Mouse (Mus musculus): ENCODE measurements around the gene Zfp112. TPM values are rescaled to one million over a fixed set of nuclear protein-coding genes. Genes with fewer than 3 reads are reported as not detected.
"Not testable (repeated sequence)": the region's sequence is repeated elsewhere in the genome, so short reads cannot be mapped to it uniquely, and the experiment has no call there.

Gene Zfp112
- 0.39 and 0.78 TPM in 2 replicates for total RNA-seq (2017)

DNA sequence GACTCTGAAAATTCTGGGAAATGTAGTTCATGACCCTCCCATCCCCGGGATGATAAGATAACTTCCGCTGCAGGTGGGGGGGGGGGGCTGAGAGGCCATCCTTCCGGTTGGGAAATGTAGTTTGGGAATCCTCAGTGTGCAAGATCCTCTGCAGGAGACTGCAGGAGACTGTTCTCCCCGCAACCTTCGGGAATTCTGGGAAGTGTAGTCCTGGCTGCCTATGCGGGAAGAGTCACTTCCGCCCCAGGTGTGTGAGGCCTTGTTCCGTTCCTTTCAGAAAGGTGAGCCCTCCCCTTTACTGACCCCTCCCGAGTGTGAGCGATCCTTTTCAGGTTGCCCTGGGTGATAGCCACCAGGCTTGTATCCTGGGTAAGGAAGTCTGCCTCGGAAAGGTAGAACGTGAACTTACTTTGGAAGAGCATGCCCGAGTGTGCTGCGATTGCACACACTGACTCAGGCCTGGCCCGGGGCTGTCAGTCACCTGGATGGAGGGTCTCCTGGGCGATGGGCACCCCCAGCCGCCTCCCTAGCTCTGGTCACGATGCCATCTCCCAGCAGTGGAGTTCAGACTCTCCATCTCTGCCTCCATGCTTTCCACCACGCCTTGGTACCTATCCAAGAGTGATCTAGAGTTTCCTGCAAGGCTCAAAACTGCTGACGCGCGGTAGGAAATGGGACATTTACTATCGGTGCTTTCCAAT, at the start of gene Zfp112:
Gene Zfp112 (plus strand): TSS at position 159 of the 701 bp plus-strand sequence.
- ATAC-seq (replicated peaks; ENCODE audit: low read depth, poor library complexity, severe bottlenecking) = peak; percentile 56

GRCm38 (mm10) chr7:24074424-24074823, 37.7 kb upstream of the Zfp112 start:
- not testable (repeated sequence) for ATAC-seq (replicated peaks; ENCODE audit: low read depth, poor library complexity, severe bottlenecking)

DNA sequence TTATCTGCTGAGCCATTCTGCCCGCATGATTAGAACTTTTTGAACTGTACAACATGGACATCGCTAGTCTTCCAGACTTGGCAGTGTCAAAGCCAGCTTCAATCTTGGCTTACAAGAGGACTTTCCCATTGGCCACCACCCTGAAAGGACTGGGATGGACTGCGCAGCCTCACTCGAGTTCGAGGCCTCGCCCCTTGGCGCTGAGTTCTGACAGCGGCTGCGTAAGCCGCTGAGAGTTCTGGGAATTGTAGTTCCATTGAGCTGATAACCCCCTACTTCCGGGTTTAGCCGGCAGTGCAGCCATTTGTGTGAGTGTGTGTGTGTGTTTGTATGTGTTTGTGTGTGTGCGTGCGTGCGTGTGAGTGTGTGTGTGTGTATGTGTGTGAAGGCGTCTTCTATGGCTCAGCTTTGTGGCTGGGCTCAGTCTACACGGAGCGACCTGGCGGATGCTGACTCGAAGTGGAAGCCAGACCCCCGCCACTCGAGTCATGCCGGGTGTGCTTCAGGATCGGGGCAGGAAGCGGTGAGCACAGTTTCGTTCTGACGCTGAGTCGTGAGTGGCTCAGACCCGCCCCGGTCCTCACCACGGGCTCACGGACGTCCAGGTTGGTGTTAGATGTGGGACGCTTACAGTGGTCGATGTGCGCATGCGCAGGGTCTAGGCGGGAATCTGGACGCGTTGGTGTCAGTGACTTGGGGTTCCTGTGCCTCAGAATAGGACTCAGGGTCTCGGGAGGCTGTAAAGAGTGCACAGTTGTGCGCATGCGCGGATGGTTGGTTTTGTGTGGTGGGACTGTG, 30.3 kb upstream of the Zfp112 start, which contains the start of gene Zfp180:
Gene Zfp180 (plus strand): TSS at position 291 of the 798 bp plus-strand sequence.
- peak; percentile 92 for ATAC-seq (replicated peaks; ENCODE audit: low read depth, poor library complexity, severe bottlenecking)

GRCm38 (mm10) chr7:24082457-24083235, 29.5 kb upstream of the Zfp112 start:
- peak; percentile 4; the same call in 1 of the 2 replicates for ATAC-seq (replicated peaks; ENCODE audit: low read depth, poor library complexity, severe bottlenecking)

- ATAC-seq (replicated peaks; ENCODE audit: low read depth, poor library complexity, severe bottlenecking) = no peak
These were observed 25.2 kb upstream of the Zfp112 start for GRCm38 (mm10) chr7:24086871-24087270.

DNA sequence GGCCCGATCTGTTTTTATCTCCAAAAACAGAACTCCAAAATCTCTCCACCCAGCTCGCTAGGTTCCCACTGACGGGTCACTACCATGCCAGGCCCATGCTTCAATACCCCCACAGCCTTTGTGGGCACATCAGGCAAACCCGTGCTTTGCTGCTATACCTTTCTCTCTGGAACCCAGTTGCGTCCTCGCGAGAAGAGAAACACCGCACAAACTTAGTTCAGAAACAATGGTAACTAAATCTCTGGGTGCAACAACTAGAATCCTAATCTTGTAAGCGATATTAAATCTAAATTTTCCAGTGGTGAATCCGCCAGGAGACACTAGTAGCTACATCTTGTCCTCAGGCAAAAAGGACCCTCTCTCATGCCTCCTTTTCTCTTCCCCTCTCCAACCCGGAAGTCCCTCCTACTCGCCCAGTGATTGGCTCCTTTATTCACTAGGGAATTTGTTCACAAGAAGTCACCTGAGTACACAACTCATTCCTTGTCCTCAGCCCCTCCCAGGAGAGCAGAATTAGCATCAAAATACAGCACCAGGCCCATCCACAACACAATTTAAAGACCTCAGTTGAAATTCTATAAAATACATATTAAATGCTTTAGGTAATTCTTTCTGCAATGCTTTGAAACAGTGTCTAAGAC, 24.5 kb upstream of the Zfp112 start:
- ATAC-seq (replicated peaks; ENCODE audit: low read depth, poor library complexity, severe bottlenecking) = no peak

- no peak for ATAC-seq (replicated peaks; ENCODE audit: low read depth, poor library complexity, severe bottlenecking)
These were observed 7.7 kb upstream of the Zfp112 start for GRCm38 (mm10) chr7:24104403-24104802.

- ATAC-seq (replicated peaks; ENCODE audit: low read depth, poor library complexity, severe bottlenecking) = no peak
These were observed 6.9 kb upstream of the Zfp112 start for GRCm38 (mm10) chr7:24105144-24105703.

GRCm38 (mm10) chr7:24110839-24111238, 1.3 kb upstream of the Zfp112 start:
- ATAC-seq (replicated peaks; ENCODE audit: low read depth, poor library complexity, severe bottlenecking) = no peak

DNA sequence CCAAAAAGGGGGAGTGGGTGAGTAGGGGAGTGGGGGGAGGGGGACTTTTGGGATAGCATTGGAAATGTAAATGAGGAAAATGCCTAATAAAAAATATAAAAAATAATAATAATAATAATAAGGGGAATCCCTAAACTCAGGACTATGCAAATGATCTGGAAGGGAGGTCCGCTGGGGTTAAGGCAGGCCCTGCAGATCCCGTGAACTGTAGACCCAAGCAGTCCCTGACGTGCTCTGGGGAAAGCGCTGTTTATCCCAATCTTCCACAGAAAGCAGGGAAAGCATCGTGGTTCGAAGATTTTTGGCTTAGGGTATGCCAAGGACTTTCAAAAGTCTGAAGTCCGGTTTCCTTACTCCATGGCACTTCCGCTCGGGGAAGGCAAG, 350 bp upstream of the Zfp112 start:
- ATAC-seq (replicated peaks; ENCODE audit: low read depth, poor library complexity, severe bottlenecking) = no peak

- peak; percentile 80 for ATAC-seq (replicated peaks; ENCODE audit: low read depth, poor library complexity, severe bottlenecking)
These were observed 887 bp downstream of the Zfp112 start for GRCm38 (mm10) chr7:24113001-24113400.

DNA sequence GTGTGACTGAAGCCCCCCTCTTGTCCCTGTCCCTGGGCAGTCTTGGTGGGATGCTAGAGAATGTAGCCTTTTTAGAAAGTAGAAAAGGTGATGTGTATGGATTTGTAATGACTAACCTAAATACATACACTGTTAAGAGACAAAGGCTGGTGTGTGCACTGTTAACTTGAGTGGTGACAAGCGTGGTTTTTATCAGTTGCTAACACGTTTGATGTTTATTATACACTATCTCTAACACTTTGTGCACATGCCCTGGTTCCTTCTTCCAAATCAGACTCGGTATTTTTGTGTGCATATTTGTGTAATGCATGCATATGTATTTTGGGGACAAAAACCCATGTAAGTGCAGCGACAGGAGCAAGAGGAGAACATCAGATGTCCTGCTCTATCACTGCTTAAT, 4.5 kb downstream of the Zfp112 start:
- ATAC-seq (replicated peaks; ENCODE audit: low read depth, poor library complexity, severe bottlenecking) = no peak

DNA sequence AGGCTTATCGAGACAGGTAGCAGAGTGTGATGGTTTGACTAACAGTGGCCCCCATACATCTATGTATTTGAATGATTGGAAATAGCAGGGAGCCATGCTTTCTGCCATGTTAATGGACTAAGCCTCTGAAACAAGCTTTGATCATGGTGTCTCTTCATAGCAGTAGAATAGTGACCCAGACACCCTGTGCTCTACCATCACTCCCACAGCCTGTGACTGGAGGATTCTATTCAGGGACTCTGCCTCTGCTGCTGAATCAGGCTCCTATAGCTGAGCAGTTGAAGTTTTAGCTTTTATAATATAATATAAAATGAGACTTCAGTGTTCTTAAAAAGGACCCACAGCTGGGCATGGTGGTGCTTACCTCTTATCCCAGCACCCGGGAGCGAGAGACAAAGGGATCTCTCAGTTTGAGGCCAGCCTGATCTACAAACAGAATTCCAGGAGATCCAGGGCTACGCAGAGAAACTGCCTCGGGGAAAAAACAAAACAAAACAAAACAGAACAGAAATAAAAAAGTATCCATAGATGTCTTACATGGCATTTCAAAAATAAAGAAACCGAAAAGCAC, 21.4 kb downstream of the Zfp112 start:
- no peak for ATAC-seq (replicated peaks; ENCODE audit: low read depth, poor library complexity, severe bottlenecking)

- peak; percentile 100 for ATAC-seq (replicated peaks; ENCODE audit: low read depth, poor library complexity, severe bottlenecking)
These were observed 22.1 kb downstream of the Zfp112 start, which contains the start of gene Zfp235 for GRCm38 (mm10) chr7:24133996-24134828. Gene Zfp235, plus strand, starts transcription at chr7:24134169.

DNA sequence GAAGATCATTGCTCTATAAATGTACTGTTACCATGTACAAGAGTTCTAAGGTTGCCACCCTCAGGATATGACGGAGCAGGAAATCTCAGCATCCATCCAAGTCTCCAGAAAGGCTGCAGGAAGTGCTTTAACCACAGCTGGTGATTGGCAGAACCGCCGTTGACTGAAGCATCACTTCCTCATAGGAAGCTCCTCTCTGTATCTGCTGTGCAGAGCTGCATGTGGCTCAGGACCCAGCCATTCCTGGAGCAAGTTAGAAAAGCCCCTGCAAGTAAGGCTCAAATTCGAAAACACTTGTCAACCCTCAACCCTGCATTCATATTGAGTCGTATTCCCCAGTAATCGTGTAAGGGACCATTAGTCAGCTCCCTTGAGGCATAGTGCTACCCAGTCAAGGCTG, 30.5 kb downstream of the Zfp112 start:
- peak; percentile 100 for ATAC-seq (replicated peaks; ENCODE audit: low read depth, poor library complexity, severe bottlenecking)

DNA sequence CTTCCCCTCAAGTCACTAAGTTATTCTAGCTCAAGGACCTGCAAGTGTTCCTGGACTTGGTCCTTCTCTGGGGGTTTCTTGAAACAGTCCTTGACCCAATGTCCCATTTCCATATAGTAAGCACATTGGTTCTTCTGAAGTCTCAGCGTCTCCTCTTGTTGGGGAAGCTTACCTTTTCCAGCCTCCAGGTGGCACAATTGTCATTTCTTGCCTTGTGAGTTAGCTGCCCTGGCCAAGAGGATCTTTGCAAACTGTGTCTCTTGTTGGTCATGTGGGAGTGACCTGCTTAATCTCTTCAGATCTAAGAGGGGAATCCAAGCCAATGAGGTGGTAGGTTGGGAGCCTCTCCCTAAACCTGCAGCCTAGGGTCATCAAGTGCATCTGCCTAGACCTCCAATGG, 41.2 kb downstream of the Zfp112 start:
- ATAC-seq (replicated peaks; ENCODE audit: low read depth, poor library complexity, severe bottlenecking) = peak; percentile 88

DNA sequence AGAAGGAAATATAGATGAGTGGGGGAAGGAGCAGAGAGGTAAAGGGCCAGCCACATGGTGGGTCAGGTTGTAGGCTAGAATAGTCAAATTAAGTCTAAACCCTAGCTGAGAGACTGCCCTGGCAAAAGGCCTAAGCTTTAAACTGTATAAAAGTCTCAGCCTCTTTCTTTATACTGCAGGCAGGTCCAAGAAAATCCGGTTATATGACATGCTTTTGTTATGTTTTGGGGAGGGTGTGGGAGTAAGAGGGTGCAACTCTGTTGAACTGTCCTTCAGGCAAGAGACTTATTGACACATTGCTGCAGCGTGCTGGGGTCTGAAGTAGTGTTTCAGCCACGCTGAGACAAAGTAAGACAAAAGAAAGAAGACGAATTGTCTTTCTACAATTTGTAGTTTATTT, 60.1 kb downstream of the Zfp112 start:
- ATAC-seq (replicated peaks; ENCODE audit: low read depth, poor library complexity, severe bottlenecking) = no peak

DNA sequence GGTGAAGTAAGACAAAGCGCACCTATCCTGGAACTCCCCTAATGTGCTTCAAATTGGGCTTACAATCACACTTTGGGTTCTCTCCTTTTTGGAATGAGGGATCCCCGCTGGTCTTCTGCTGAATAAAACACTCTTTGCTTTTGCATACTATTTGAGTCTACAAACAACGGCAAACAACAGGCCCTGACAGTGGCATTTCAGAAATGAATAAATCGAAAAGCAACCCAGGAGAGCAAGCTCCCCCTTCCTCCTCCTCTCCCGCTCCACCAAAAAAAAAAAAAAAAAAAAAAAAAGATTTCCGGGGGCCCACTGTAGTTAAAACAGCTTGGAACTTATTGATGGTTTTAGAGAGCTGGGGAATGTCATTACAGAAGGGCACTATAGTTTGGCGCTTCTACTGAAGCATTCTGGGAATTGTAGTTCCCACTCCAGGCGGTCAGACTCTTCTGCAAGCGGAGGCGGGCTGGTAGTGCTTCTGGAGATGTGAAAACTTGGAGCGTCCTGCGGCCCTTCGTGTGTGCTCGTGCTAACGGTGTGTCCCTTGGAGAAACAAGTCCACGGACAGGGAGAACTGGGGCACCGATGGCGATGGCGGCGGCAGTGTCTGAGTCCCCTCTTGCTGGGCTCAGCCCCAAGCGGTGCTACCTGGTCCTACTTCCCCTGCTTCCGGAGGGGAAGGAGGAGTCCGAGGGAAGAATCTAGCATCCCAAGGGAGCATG, 62.7 kb downstream of the Zfp112 start, which contains the start of gene Zfp114:
Gene Zfp114 (plus strand): TSS at position 443 of the 719 bp plus-strand sequence.
- ATAC-seq (replicated peaks; ENCODE audit: low read depth, poor library complexity, severe bottlenecking) = peak; percentile 94
